Mouse (Mus musculus) lung, postnatal 25 days (tissue): ENCODE measurements around the gene Rtn4rl1.
A peak's percentile ranks its signal among the peaks of the same experiment; 100 is the strongest.

Experiments used
- DNase-seq: peaks from one replicate; pipeline ENCODE4 v3.0.0; 2022; ENCODE audit warnings: low spot score

Rtn4rl1 gene

DNA sequence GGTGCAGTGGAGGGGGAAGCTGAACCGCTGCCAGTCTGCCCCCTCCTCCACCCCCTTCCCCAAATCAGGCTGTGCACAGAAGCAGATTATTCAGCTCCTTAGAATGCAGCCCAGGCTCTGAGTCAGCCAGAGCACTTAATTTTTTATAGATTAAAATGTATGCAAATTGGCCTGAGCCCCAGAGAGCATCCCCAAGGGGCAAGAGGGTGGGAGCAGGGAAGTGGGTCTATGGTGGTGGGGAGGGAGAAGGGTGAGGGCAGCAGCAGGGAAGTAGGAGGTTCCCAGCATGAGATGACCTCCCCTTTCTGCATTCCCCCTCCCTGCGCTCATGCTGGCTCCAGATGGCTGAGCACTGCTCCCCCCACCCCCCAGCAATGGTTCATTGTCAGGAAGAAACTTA lies 8.6 kb upstream of the Rtn4rl1 start:
- DNase-seq: no peak

DNA sequence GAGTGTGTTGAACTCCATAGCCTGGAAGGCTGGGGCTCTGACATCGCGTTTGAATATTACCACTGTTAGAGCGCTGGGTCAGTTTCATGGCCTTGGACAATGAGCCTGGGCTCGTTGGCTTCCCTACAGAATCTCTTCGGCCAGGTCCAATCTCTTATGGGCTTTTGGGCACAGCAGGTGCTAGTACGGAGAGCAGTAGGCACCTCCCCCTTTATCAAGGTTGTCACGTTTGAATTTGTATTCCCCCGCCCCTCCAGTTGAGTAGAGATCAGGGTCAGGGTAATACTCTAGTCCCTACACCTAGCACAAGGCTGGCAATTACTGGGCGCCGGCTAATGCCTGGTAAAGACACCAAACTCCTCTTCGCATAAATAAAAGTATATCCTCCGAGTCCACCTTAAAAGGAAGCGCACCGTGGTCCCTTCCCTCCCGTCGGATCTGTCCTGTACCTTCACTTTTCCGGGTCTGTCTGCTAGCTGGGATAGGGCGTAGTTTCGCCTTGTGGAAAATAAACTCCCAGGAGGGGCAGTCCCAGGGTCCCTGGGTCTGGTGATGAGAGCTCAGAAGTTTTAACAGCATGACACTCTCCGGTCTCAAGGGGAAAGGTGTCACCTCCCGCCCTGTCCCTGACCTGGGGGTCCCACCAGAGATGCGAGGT lies 3.7 kb upstream of the Rtn4rl1 start:
- no peak for DNase-seq

- DNase-seq: peak; percentile 89
Measured at GRCm38 (mm10) chr11:75190371-75190724, 3.2 kb upstream of the Rtn4rl1 start.

GRCm38 (mm10) chr11:75190905-75191441 lies 2.6 kb upstream of the Rtn4rl1 start, which contains the start of gene Dph1:
Gene Dph1, minus strand, starts transcription at chr11:75191241.
- DNase-seq: no peak

- no peak for DNase-seq
Measured at GRCm38 (mm10) chr11:75191841-75192240, 1.7 kb upstream of the Rtn4rl1 start.

DNA sequence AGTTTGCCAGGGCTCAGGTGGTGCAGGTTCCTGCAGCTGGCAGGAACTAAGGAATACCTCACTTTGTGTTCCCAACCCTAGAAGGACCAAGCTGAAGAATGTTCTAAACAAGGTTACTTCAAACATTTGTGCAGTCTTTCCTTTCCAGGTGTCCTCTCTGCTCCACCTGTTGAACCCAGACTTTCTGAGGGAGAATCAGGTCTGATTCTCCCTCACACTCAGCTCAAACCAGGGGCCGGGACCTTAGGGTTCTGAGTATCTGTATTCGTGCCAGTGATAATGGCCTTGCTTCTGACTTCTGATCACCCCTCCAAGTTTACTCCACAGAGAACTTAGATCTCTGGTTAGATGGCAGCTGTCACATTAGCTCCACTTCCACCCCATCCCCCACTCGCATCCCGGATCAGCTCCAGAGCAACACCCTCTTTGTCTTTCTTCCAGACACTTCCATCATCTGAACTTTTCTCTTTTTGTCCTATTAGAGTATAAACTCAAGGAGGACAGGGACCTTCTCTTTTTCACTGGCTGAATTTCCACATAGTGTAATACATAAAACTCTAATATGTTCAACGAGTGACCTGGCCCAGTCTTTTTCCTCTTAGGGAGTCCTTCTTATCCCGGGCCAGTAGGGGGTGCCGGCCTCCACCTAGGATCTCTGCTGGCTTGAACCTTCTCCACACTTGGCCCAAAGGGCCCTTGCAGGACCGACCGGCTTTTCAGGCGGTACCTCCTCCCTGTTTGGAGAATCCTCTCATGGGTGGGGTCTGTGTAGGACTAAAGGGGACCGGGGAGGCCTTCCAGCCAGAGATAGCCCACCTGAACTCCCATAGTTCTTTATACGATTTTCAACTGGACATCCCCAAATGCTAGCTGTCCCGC lies 1.0 kb upstream of the Rtn4rl1 start:
- DNase-seq: peak; percentile 86

DNA sequence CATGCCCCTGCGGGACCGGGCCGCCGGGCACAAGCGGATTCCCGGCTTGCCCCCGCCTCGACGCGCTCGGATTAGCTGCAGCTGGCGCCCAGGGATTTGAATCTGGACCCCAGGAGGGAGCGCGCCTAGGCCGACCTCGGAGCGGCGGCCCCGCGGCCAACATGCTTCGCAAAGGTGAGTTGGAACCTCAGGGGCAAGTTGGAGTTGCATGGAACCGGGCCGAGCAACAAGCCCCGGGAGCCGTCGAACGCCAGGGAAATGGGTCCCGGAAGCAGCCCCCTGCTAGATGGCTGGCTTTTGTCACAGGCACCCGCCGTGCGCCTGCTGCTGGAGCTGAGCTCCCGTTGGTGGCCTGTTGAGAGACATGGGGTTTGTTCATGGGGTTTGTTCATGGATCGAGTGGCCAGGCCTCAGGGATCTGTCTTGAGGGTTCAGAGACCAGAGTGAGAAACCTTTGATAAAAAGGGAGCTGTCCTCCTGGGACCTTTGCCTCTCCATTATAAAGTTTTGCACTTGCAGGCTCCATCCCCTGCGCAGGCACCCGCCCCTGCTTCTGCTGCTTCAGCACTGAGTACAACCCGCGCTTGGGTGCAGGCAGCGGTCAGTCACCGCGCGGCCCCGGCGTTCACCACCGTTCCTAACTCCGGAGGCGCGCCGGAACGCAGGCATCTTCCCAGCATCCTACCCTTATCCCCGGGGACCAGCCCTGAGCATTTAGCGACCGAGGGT lies 702 bp downstream of the Rtn4rl1 start:
- DNase-seq: no peak

DNA sequence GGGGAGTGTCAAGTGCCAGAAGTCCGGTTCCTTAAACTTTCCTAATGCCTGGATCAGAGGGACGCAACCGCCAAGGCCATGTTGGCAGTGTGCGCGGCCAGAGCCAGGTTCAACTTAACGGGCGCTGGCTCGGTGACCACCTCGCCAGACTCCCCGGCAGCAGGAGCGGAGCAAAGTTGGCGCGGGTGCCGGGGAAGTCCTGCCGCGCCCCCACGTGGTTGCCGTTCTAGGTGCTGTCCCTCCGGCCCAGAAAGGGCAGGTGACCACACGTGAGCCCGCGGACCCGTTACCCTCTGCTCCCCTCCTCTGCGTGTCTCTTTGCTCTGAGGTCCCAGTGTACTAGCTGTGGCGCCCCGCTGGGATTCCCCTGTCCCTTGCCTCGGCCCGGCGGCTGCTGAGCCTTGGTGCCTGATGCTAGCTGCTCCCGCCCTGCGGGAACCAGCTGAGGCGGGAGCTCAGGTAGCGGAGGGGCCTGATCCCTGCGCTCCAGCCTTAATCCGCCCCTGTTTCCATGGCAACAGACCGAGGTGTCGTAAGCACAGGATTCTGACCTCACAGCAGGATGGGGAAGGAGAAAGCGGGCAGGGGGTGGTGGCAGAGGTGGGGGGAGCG lies 1.4 kb downstream of the Rtn4rl1 start:
- no peak for DNase-seq

- DNase-seq: no peak
Measured at GRCm38 (mm10) chr11:75196131-75196530, 2.5 kb downstream of the Rtn4rl1 start.

- no peak for DNase-seq
Measured at GRCm38 (mm10) chr11:75197956-75198355, 4.4 kb downstream of the Rtn4rl1 start.

DNA sequence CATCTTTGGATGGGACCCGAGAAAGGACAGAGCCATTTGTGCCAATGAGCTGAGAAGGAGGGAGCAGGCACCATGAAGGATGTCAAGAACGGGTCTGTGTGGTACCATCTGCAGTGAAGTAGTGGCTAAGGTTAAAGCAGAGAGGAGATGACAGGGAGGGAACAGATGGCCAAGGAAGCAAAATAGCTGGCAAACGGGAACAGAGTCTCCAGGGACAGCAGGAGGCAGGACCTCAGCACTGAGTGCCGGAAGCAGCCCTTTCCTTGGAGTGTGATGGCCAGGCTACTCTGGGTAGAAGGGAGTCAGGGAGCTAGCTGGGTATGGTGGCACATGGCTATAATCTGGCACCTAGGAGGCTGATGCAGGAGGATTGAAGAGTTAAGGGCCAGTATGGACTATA lies 5.2 kb downstream of the Rtn4rl1 start:
- no peak for DNase-seq

GRCm38 (mm10) chr11:75199951-75200350 lies 6.4 kb downstream of the Rtn4rl1 start:
- DNase-seq: no peak

- no peak for DNase-seq
Measured at GRCm38 (mm10) chr11:75200935-75201334, 7.4 kb downstream of the Rtn4rl1 start.

GRCm38 (mm10) chr11:75201721-75202120 lies 8.1 kb downstream of the Rtn4rl1 start:
- DNase-seq: no peak

DNA sequence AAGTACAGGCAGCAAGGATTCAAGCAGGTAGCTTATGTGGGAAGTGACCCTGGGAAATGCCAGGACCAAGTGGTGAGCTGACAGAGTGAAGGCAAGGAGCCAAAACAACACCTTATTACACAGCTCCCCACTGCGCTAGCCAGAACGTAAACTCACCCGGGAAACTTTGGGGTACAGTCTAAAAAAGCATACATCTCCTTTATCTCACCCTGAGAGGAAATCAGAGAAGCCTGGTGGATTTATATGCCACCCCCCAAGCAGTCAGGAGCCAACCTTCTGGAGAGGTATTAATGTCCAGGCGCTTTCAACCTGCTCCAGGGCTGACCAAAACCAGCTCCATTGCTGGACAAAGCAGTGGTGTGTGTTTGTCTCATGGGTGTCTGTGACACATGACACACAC lies 10.3 kb downstream of the Rtn4rl1 start:
- no peak for DNase-seq

DNA sequence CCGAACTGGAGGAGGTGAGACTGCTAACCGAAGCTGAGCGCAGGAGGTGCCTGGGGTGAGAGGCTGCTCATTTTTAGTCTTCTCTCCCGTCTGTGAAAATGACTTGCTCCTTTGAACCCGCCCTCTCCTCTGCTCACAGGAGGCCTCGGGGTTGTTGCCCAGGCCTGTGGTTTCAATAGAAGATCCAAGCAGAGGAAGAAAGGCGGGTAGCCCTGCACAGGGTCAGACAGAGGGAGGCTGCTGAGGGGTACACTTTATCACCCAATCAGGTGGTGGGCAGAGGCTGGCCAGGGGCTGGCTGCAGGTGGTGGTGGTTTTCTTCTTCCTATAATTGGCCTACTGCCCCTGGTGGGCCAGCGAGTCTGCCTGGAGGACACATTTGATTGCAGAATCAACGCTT lies 10.9 kb downstream of the Rtn4rl1 start:
- DNase-seq: no peak

- DNase-seq: no peak
Measured at GRCm38 (mm10) chr11:75206347-75206746, 12.8 kb downstream of the Rtn4rl1 start.

DNA sequence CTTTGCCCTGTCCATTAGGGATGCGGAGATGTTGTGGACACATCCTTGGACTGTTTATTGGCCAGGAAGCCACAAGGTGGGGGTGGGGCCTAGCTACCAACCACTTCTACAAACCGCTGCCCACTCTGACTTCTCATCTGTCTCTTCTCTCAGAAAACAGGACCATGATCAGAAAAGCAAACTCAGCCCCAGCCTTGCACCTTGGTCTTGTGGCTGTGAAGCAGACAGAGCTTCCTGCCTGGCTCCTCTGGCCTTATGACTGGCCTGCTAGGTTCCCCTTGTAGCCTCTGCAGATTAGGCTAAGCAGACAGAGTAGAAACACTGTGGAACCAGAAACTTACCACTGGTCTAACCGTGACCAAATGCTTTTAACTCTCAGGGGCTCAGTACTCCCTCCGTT lies 15.8 kb downstream of the Rtn4rl1 start:
- DNase-seq: no peak

DNA sequence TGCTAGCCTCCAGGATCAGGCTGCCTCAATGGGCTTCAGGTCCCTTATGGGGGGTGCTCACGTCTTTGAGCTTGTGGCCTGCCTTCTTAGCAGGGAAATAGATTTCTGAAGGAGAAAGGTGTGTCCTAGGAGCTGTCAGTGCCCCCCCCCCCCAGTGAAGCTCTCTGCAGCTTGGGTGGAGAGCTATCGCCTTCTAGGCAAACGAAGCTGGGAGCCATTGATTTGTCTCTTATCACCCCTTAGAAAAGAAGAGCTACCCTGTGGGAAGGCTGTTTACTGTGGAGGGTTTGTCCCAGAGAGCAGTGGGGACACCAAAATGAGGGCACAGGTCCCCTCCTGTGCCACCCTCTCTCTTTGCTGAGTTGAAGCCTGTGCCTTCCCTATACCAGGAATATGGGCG lies 16.5 kb downstream of the Rtn4rl1 start:
- DNase-seq: no peak

DNA sequence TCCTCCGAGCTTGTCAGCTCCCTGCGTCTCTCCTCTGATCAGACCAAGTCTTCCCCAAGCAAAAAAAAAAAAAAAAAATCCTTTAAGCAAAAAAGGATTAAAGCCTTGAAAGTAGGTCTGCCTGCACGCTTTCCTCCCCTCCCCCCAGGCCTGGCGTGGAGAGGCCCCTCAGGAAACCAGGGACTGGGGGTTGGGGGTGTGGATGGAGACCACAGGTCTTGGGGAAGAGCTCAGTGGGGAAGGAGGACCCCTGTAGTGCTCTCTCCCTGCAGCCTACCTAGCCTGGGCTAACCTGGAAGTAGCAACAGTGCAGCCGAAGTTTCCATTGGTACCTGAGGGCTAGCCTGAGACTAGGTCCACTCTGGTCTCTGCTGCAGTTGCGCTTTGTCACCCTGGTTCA lies 17.2 kb downstream of the Rtn4rl1 start:
- DNase-seq: no peak

- DNase-seq: no peak
Measured at GRCm38 (mm10) chr11:75212031-75212667, 18.6 kb downstream of the Rtn4rl1 start.

DNA sequence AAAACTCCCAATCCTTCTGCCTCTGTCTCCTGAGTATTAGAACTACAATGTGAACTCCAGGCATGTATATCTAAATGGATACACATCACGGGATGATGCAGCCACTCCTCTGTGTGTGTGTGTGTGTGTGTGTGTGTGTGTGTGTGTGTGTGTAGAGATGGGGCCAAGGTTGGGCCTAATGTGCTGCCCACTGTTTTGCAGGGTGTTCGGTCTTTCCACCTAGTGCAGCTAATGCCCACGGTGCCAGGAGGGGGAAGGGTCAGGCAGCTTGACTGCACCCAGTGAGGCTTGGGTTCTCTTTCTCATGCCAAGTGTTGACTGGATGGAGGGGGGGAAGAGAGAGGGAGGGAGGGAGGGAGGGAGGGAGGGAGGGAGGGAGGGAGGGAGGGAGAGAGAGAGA lies 19.3 kb downstream of the Rtn4rl1 start:
- DNase-seq: no peak
